Mouse (Mus musculus): Measurements from ENCODE around the gene Kiss1r. TPM values are rescaled to one million over a fixed set of nuclear protein-coding genes. Genes with fewer than 3 reads are reported as not detected.

Kiss1r gene
- total and polyA plus RNA-seq, 3 experiments = 0.10 to 1.5 (median 0.25) TPM

- no peak overlapping the region for H3K9ac ChIP-seq (ENCODE audit: low read depth, low read length)
- H3K27me3 ChIP-seq (ENCODE audit: control insufficient read depth, insufficient read depth, low read length) = peaks cover 17% of the 10 kb centered on the region
- TF ChIP-seq POLR2A (IDR thresholded peaks at IDR 0.05; ENCODE audit: insufficient read depth, low read depth, low read length) (no peak), EP300 (IDR thresholded peaks at IDR 0.05; ENCODE audit: insufficient read depth, low read depth, low read length) (no peak), CTCF (IDR thresholded peaks at IDR 0.05) (no peak)
- intact Hi-C loops (cut with DNase I) = no loop called here
- 72% methylated on average over 5 of the region's 5 CpGs for WGBS
- DNase-seq = no peak
- H3K4me3 ChIP-seq = peak overlapping the region; percentile 84
- no peak overlapping the region; the same call in 1 of the 2 replicates for H3K27ac ChIP-seq
- 0 out of 2 replicates have a peak, but pooled peaks cover 4% of the 10 kb centered on the region for H3K79me2 ChIP-seq (replicated peaks; ENCODE audit: control insufficient read depth, insufficient read depth, low read length)
- peaks cover 10% of the 10 kb centered on the region for H3K4me1 ChIP-seq (ENCODE audit: control insufficient read depth, insufficient read depth, low read length)
- H3K36me3 ChIP-seq (ENCODE audit: control insufficient read depth, insufficient read depth, low read length) = no peaks in the 10 kb centered on the region
Measured at GRCm38 (mm10) chr10:79917532-79918100, 845 bp downstream of the Kiss1r start.

GRCm38 (mm10) chr10:79918231-79919078 is 1.7 kb downstream of the Kiss1r start:
- Histone ChIP-seq H3K36me3 (ENCODE audit: control insufficient read depth, insufficient read depth, low read length) (no peaks in the 10 kb centered on the region), H3K79me2 (replicated peaks; ENCODE audit: control insufficient read depth, insufficient read depth, low read length) (0 out of 2 replicates have a peak, but pooled peaks cover 4% of the 10 kb centered on the region), H3K27me3 (ENCODE audit: control insufficient read depth, insufficient read depth, low read length) (peaks cover 17% of the 10 kb centered on the region), H3K27ac (no peak overlapping the region), H3K4me3 (peak overlapping the region; percentile 16; the same call in 1 of the 2 replicates), H3K4me1 (ENCODE audit: control insufficient read depth, insufficient read depth, low read length) (peaks cover 10% of the 10 kb centered on the region), H3K9ac (ENCODE audit: low read depth, low read length) (peak overlapping the region; percentile 37)
- no peak for DNase-seq
- intact Hi-C loops (cut with DNase I) = no loop called here
- TF ChIP-seq EP300 (IDR thresholded peaks at IDR 0.05; ENCODE audit: insufficient read depth, low read depth, low read length) = no peak
- TF ChIP-seq POLR2A (IDR thresholded peaks at IDR 0.05; ENCODE audit: insufficient read depth, low read depth, low read length) = no peak
- TF ChIP-seq CTCF (IDR thresholded peaks at IDR 0.05) = no peak
- WGBS = 15% methylated on average over 35 of the region's 35 CpGs

GRCm38 (mm10) chr10:79919251-79919849 is 2.6 kb downstream of the Kiss1r start:
- TF ChIP-seq POLR2A (IDR thresholded peaks at IDR 0.05; ENCODE audit: insufficient read depth, low read depth, low read length) = no peak
- TF ChIP-seq EP300 (IDR thresholded peaks at IDR 0.05; ENCODE audit: insufficient read depth, low read depth, low read length) = no peak
- no peak for TF ChIP-seq CTCF (IDR thresholded peaks at IDR 0.05)
- Histone ChIP-seq H3K9ac (ENCODE audit: low read depth, low read length) (no peak overlapping the region), H3K4me1 (ENCODE audit: control insufficient read depth, insufficient read depth, low read length) (peaks cover 10% of the 10 kb centered on the region), H3K27me3 (ENCODE audit: control insufficient read depth, insufficient read depth, low read length) (peaks cover 17% of the 10 kb centered on the region), H3K36me3 (ENCODE audit: control insufficient read depth, insufficient read depth, low read length) (no peaks in the 10 kb centered on the region), H3K27ac (no peak overlapping the region), H3K79me2 (replicated peaks; ENCODE audit: control insufficient read depth, insufficient read depth, low read length) (0 out of 2 replicates have a peak, but pooled peaks cover 4% of the 10 kb centered on the region), H3K4me3 (no peak overlapping the region)
- 12% methylated on average over 21 of the region's 21 CpGs for WGBS
- no peak for DNase-seq
- intact Hi-C loops (cut with DNase I) = no loop called here

- intact Hi-C loops (cut with DNase I) = no loop called here
- peaks cover 10% of the 10 kb centered on the region for H3K4me1 ChIP-seq (ENCODE audit: control insufficient read depth, insufficient read depth, low read length)
Measured at GRCm38 (mm10) chr10:79920056-79920890, 3.5 kb downstream of the Kiss1r start.

GRCm38 (mm10) chr10:79920958-79921535 is 4.3 kb downstream of the Kiss1r start, which contains the start of gene R3hdm4:
R3hdm4 (minus strand) TSS chr10:79921208.
- no peak for DNase-seq
- Histone ChIP-seq H3K36me3 (ENCODE audit: control insufficient read depth, insufficient read depth, low read length) (no peaks in the 10 kb centered on the region), H3K9ac (ENCODE audit: low read depth, low read length) (no peak within 1 kb of the TSS), H3K27ac (no peak within 1 kb of the TSS), H3K79me2 (replicated peaks; ENCODE audit: control insufficient read depth, insufficient read depth, low read length) (0 out of 2 replicates have a peak, but pooled peaks cover 2% of the 10 kb centered on the region), H3K27me3 (ENCODE audit: control insufficient read depth, insufficient read depth, low read length) (peaks cover 17% of the 10 kb centered on the region), H3K4me3 (no peak within 1 kb of the TSS), H3K4me1 (ENCODE audit: control insufficient read depth, insufficient read depth, low read length) (peaks cover 3% of the 10 kb centered on the region)
- WGBS = 9% methylated on average over 41 of the region's 41 CpGs
- intact Hi-C loops (cut with DNase I) = no loop called here
- TF ChIP-seq EP300 (IDR thresholded peaks at IDR 0.05; ENCODE audit: insufficient read depth, low read depth, low read length) (no peak), CTCF (IDR thresholded peaks at IDR 0.05) (no peak)

More at GRCm38 (mm10) chr10:79920056-79920890, 3.5 kb downstream of the Kiss1r start:
- WGBS = 30% methylated on average over 26 of the region's 26 CpGs
- Histone ChIP-seq H3K27ac (no peak overlapping the region), H3K36me3 (ENCODE audit: control insufficient read depth, insufficient read depth, low read length) (no peaks in the 10 kb centered on the region), H3K27me3 (ENCODE audit: control insufficient read depth, insufficient read depth, low read length) (peaks cover 17% of the 10 kb centered on the region), H3K79me2 (replicated peaks; ENCODE audit: control insufficient read depth, insufficient read depth, low read length) (0 out of 2 replicates have a peak, but pooled peaks cover 4% of the 10 kb centered on the region), H3K4me3 (no peak overlapping the region), H3K9ac (ENCODE audit: low read depth, low read length) (no peak overlapping the region)
- TF ChIP-seq EP300 (IDR thresholded peaks at IDR 0.05; ENCODE audit: insufficient read depth, low read depth, low read length) (no peak), CTCF (IDR thresholded peaks at IDR 0.05) (no peak), POLR2A (IDR thresholded peaks at IDR 0.05; ENCODE audit: insufficient read depth, low read depth, low read length) (no peak)
- no peak for DNase-seq

Data from heart, adult 2 months (tissue).